Mouse (Mus musculus): ENCODE data around the gene Xdh. TPM values are rescaled to one million over a fixed set of nuclear protein-coding genes. Genes with fewer than 3 reads are reported as not detected.

Xdh gene
- polyA plus RNA-seq, 1 experiment from 2014 or later, result 0.24 TPM

DNA sequence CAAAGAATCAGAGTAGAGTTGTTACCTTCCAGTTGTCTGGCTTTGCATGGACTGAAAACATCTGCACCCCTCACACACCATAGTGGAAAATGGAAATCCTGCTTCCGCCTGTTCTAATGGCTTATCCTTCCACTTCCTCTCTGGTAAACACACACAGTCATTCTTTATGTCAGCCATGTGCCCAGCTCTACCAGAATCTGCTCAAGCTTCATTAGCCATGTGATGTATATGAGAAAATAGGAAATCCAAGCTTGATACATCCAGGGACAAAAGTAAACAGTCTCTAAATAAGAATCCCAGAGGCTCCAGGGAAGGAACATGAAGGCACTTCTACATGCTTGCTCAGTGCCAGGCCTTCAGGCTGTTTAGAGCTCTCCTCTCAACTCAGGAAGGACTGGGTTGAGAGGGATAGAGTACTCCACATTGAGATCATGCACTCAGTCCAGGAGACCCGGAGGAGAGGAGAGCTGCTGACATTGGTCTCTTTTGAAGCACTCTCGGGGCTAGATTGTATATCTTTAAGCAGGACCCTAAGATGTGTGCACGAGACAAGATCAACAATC, 17.4 kb downstream of the Xdh start:
- Histone ChIP-seq H3K27me3 (ENCODE audit: control insufficient read depth, insufficient read depth, low read length) (no peaks in the 10 kb centered on the region), H3K27ac (no peak overlapping the region), H3K9ac (no peak overlapping the region), H3K36me3 (replicated peaks; ENCODE audit: control insufficient read depth, insufficient read depth) (no peaks in the 10 kb centered on the region), H3K4me3 (replicated peaks; ENCODE audit: low read length) (no peak overlapping the region), H3K9me3 (ENCODE audit: control insufficient read depth, low read length) (no peaks in the 10 kb centered on the region), H3K4me2 (replicated peaks) (no peak overlapping the region), H3K4me1 (replicated peaks; ENCODE audit: control insufficient read depth, insufficient read depth, low read length) (no peaks in the 10 kb centered on the region)
- no peak for ATAC-seq (ENCODE audit: low FRiP score)
- WGBS, result 91% methylated on average over 4 of the region's 4 CpGs
- DNase-seq (ENCODE audit: low spot score), result no peak

DNA sequence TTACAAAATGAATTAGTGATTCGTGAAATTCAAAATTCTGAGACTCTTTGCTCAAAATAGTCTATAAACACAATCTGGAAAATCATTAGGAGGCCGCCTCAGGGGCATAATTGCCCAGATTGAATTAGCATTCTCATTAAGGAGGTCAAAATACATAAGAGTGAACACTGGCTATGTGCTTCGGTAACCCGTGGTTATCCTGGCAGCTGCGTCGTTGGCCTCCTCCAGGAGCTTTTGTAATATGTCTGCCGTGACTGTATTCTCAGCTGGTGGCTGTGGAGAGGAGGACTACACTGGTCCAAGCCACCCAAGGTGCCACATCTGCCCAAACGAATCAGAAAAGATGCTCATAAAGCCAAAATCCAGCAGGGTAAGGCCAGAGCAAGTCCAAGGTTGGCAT, 30.5 kb downstream of the Xdh start:
- Histone ChIP-seq H3K36me3 (replicated peaks; ENCODE audit: control insufficient read depth, insufficient read depth) (no peaks in the 10 kb centered on the region), H3K4me3 (replicated peaks; ENCODE audit: low read length) (no peak overlapping the region), H3K4me2 (replicated peaks) (no peak overlapping the region), H3K9me3 (ENCODE audit: control insufficient read depth, low read length) (no peaks in the 10 kb centered on the region), H3K27ac (no peak overlapping the region), H3K9ac (no peak overlapping the region), H3K27me3 (ENCODE audit: control insufficient read depth, insufficient read depth, low read length) (no peaks in the 10 kb centered on the region), H3K4me1 (replicated peaks; ENCODE audit: control insufficient read depth, insufficient read depth, low read length) (no peaks in the 10 kb centered on the region)
- DNase-seq (ENCODE audit: low spot score) (peak; percentile 26), ATAC-seq (ENCODE audit: low FRiP score) (peak; percentile 51; the same call in 1 of the 2 replicates)
- 62% methylated on average over 8 of the region's 8 CpGs for WGBS

DNA sequence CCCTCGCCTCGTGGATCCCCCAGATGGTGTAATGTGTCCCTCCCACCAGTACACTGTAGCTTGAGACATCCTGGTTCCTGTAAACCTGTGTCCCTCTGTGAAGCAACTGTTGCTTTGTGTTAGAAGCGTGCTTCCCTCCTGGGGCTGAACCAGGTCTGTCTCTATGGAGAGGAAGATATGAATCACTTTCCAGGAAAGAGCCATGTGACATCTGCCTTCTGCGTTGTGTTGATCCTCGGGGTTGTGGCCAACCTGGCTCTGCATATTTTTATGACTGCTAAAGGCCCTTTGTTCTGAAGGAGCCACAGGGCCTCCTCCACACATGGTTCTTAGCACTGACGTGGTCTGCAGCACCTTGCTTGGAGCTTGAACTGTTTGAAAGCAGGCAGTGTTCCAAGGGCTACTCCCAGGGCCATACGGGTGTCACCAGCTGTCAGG, 31.0 kb downstream of the Xdh start:
- no peak overlapping the region for H3K9ac ChIP-seq
- H3K27me3 ChIP-seq (ENCODE audit: control insufficient read depth, insufficient read depth, low read length), result no peaks in the 10 kb centered on the region
- WGBS, result 64% methylated on average over 7 of the region's 7 CpGs
- H3K4me2 ChIP-seq (replicated peaks), result no peak overlapping the region
- H3K4me3 ChIP-seq (replicated peaks; ENCODE audit: low read length), result no peak overlapping the region
- peak overlapping the region; percentile 14; the same call in 1 of the 2 replicates for H3K27ac ChIP-seq
- ATAC-seq (ENCODE audit: low FRiP score), result peak; percentile 21; the same call in 1 of the 2 replicates
- H3K4me1 ChIP-seq (replicated peaks; ENCODE audit: control insufficient read depth, insufficient read depth, low read length), result no peaks in the 10 kb centered on the region
- no peaks in the 10 kb centered on the region for H3K9me3 ChIP-seq (ENCODE audit: control insufficient read depth, low read length)
- no peaks in the 10 kb centered on the region for H3K36me3 ChIP-seq (replicated peaks; ENCODE audit: control insufficient read depth, insufficient read depth)
- DNase-seq (ENCODE audit: low spot score), result no peak

DNA sequence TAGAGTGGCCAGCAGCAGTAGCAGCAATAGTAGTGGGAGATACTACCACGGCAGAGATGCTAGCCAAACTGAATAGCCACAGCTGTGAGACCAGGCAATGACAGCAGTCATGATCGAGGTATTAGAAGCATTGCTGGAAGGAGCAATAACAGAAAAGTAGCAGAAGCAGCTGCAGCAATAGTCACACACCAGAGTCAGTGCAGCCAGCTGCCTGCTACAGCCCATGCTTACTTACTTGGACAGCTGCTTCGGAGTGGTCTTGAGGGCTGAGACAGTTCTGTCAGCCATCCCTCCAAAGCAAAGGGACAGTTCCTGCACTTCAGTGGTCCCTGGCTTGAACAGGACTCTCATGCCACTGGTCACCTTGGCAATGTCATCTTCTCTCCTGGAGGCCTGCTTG, 31.9 kb downstream of the Xdh start:
- Histone ChIP-seq H3K9me3 (ENCODE audit: control insufficient read depth, low read length) (no peaks in the 10 kb centered on the region), H3K4me1 (replicated peaks; ENCODE audit: control insufficient read depth, insufficient read depth, low read length) (no peaks in the 10 kb centered on the region), H3K27me3 (ENCODE audit: control insufficient read depth, insufficient read depth, low read length) (no peaks in the 10 kb centered on the region), H3K4me2 (replicated peaks) (no peak overlapping the region), H3K36me3 (replicated peaks; ENCODE audit: control insufficient read depth, insufficient read depth) (no peaks in the 10 kb centered on the region), H3K4me3 (replicated peaks; ENCODE audit: low read length) (no peak overlapping the region), H3K27ac (no peak overlapping the region), H3K9ac (no peak overlapping the region)
- ATAC-seq (ENCODE audit: low FRiP score) (no peak), DNase-seq (ENCODE audit: low spot score) (no peak)
- WGBS, result 91% methylated on average over 3 of the region's 3 CpGs

DNA sequence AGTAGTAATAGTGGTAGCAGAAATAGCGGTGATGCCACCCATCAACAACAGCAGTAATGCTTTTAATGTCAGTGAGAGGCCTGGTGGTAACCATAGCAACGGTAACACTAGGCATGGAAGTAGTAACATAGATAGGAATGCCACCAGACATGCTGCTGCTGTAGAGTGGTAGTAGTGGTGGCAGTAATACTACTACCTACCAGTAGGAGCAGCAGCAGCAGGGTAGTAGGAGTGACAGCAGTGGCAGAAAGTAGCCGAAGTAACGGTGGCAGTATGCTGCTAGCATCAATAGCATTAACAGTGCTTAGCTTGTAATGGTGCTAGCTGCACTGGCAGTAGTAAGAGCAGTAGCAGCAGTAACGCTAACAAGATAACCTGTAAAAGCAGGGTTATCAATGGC, 32.3 kb downstream of the Xdh start:
- DNase-seq (ENCODE audit: low spot score) (no peak), ATAC-seq (ENCODE audit: low FRiP score) (no peak)
- no peaks in the 10 kb centered on the region for H3K4me1 ChIP-seq (replicated peaks; ENCODE audit: control insufficient read depth, insufficient read depth, low read length)
- no peak overlapping the region for H3K4me3 ChIP-seq (replicated peaks; ENCODE audit: low read length)
- WGBS, result 88% methylated on average over 5 of the region's 5 CpGs
- H3K27me3 ChIP-seq (ENCODE audit: control insufficient read depth, insufficient read depth, low read length), result no peaks in the 10 kb centered on the region
- no peak overlapping the region for H3K9ac ChIP-seq
- no peak overlapping the region for H3K27ac ChIP-seq
- no peaks in the 10 kb centered on the region for H3K36me3 ChIP-seq (replicated peaks; ENCODE audit: control insufficient read depth, insufficient read depth)
- H3K9me3 ChIP-seq (ENCODE audit: control insufficient read depth, low read length), result no peaks in the 10 kb centered on the region
- no peak overlapping the region for H3K4me2 ChIP-seq (replicated peaks)

DNA sequence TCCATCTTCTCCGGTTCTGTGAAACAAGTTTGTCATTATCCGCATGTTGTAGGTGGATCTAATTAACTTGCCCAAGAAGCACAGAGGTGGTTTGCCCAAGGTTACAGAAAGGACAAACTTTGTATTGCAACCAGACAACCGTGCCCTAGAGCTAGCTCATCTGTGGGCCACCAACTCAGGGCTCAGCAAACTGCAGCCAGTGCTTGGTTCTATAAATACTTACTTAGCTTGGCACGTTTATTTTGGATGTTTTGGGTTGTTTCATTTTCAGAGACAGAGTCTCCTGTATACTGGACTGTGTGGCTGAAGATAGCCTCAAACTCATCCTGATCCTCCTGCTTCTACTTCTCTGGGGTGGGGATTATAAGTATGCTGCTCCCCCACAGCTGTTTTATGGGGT, 35.3 kb downstream of the Xdh start:
- no peak overlapping the region for H3K4me2 ChIP-seq (replicated peaks)
- 84% methylated on average over 4 of the region's 4 CpGs for WGBS
- DNase-seq (ENCODE audit: low spot score), result no peak
- no peaks in the 10 kb centered on the region for H3K36me3 ChIP-seq (replicated peaks; ENCODE audit: control insufficient read depth, insufficient read depth)
- H3K9me3 ChIP-seq (ENCODE audit: control insufficient read depth, low read length), result no peaks in the 10 kb centered on the region
- H3K27ac ChIP-seq, result no peak overlapping the region
- no peaks in the 10 kb centered on the region for H3K27me3 ChIP-seq (ENCODE audit: control insufficient read depth, insufficient read depth, low read length)
- H3K4me1 ChIP-seq (replicated peaks; ENCODE audit: control insufficient read depth, insufficient read depth, low read length), result no peaks in the 10 kb centered on the region
- H3K9ac ChIP-seq, result no peak overlapping the region
- no peak for ATAC-seq (ENCODE audit: low FRiP score)
- H3K4me3 ChIP-seq (replicated peaks; ENCODE audit: low read length), result no peak overlapping the region

DNA sequence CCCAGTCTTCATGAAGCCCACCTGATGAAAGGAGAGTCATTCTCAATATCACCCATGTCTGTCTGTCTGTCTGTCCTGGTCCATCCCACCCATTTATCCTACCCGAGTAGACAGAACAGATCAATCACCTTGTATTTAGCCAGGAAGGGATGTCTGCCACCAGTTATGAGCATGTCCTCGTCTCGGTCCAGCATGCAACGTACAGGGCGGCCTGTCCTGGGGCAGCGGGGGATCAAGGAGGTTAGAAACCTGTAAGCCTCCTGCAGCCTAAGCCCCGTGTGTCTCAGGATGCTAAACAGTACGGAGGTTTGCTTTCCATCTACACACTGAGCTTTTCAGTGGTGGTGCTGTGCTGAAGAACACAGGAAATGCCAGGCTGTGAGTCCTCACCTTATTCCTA, 43.9 kb downstream of the Xdh start:
- no peaks in the 10 kb centered on the region for H3K9me3 ChIP-seq (ENCODE audit: control insufficient read depth, low read length)
- H3K9ac ChIP-seq, result no peak overlapping the region
- H3K4me2 ChIP-seq (replicated peaks), result no peak overlapping the region
- no peak for ATAC-seq (ENCODE audit: low FRiP score)
- DNase-seq (ENCODE audit: low spot score), result no peak
- H3K4me1 ChIP-seq (replicated peaks; ENCODE audit: control insufficient read depth, insufficient read depth, low read length), result no peaks in the 10 kb centered on the region
- WGBS, result 88% methylated on average over 8 of the region's 8 CpGs
- H3K27ac ChIP-seq, result no peak overlapping the region
- H3K4me3 ChIP-seq (replicated peaks; ENCODE audit: low read length), result no peak overlapping the region
- no peaks in the 10 kb centered on the region for H3K27me3 ChIP-seq (ENCODE audit: control insufficient read depth, insufficient read depth, low read length)
- H3K36me3 ChIP-seq (replicated peaks; ENCODE audit: control insufficient read depth, insufficient read depth), result no peaks in the 10 kb centered on the region

DNA sequence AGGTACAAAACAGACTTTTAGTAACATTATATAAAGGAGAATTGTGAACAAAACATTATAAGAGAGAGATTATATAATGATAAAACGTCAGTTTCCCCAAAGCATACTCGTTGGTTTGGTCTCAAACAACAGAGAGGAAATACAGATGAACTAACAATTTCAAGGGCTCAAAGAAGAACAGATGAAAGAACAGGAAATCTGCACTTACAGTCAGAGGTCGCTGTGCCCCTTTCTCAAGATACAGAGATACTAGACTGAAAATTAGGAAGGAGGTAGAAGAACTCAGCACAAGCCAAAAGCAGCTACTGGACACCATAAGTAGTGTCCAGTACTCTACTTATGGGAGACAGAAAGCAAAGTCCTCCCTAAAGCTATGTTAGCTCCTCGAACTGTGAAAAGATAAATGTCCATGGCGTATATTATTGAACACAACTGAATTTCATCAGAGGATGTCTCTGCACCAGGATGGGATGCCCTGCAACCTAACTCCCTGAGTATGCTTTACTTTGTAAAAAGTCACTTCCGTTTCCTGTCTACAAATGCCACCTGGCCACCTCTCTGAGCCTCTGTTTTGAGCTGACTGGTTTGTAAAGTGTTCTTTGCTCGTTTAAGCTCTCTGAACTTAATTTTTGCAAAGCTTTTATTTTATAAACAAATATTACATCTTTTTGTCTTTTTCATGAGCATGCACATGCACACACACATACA, 44.8 kb downstream of the Xdh start:
- Histone ChIP-seq H3K4me2 (replicated peaks) (no peak overlapping the region), H3K9me3 (ENCODE audit: control insufficient read depth, low read length) (no peaks in the 10 kb centered on the region), H3K4me3 (replicated peaks; ENCODE audit: low read length) (no peak overlapping the region), H3K27ac (no peak overlapping the region), H3K9ac (no peak overlapping the region), H3K4me1 (replicated peaks; ENCODE audit: control insufficient read depth, insufficient read depth, low read length) (no peaks in the 10 kb centered on the region), H3K27me3 (ENCODE audit: control insufficient read depth, insufficient read depth, low read length) (no peaks in the 10 kb centered on the region), H3K36me3 (replicated peaks; ENCODE audit: control insufficient read depth, insufficient read depth) (no peaks in the 10 kb centered on the region)
- 91% methylated on average over 7 of the region's 7 CpGs for WGBS
- DNase-seq (ENCODE audit: low spot score) (no peak), ATAC-seq (ENCODE audit: low FRiP score) (no peak)

DNA sequence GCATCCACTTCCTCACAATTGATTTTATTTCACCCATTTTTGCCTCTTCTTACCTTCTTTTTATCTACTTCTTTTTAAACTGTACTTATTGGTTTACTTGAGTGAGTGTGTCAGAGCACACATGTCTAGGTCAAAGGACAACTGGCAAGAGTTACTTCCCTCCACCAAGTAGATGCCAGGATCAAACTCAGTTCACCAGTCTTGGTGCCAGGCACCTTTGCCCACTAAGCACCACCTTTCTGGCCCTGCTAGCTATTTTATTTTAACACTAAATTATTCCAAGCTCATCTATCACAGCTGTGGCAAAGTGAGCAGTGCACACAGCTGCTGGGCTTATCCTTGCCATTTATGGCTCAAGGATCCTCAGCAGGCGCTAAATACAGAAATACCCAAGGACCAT, 46.9 kb downstream of the Xdh start:
- Histone ChIP-seq H3K4me1 (replicated peaks; ENCODE audit: control insufficient read depth, insufficient read depth, low read length) (no peaks in the 10 kb centered on the region), H3K9ac (no peak overlapping the region), H3K36me3 (replicated peaks; ENCODE audit: control insufficient read depth, insufficient read depth) (no peaks in the 10 kb centered on the region), H3K4me3 (replicated peaks; ENCODE audit: low read length) (no peak overlapping the region), H3K27ac (no peak overlapping the region), H3K27me3 (ENCODE audit: control insufficient read depth, insufficient read depth, low read length) (no peaks in the 10 kb centered on the region), H3K4me2 (replicated peaks) (no peak overlapping the region), H3K9me3 (ENCODE audit: control insufficient read depth, low read length) (no peaks in the 10 kb centered on the region)
- ATAC-seq (ENCODE audit: low FRiP score) (no peak), DNase-seq (ENCODE audit: low spot score) (no peak)
- WGBS, result 98% methylated on average over 1 of the region's 1 CpGs

All from hindbrain, embryonic 14.5 days (tissue).